Mouse (Mus musculus): ENCODE measurements around the gene Mlxipl. TPM values are rescaled to one million over a fixed set of nuclear protein-coding genes. Genes with fewer than 3 reads are reported as not detected.

Gene Mlxipl
- polyA plus RNA-seq, 1 experiment from 2014 or later = 1.4 TPM

- no peak overlapping the region for H3K9ac ChIP-seq
- no peaks in the 10 kb centered on the region for H3K36me3 ChIP-seq
- H3K27ac ChIP-seq = no peak overlapping the region
- no peak overlapping the region for H3K4me3 ChIP-seq
- WGBS = 9% methylated on average over 6 of the region's 6 CpGs
- H3K4me1 ChIP-seq (replicated peaks) = peaks cover 7% of the 10 kb centered on the region; the same call in 1 of the 2 replicates
- H3K27me3 ChIP-seq = peaks cover 20% of the 10 kb centered on the region
- H3K9me3 ChIP-seq (replicated peaks) = no peaks in the 10 kb centered on the region
- H3K4me2 ChIP-seq = no peak overlapping the region
- peak; percentile 59; the same call in 1 of the 2 replicates for ATAC-seq (replicated peaks; ENCODE audit: insufficient number of reproducible peaks, insufficient read depth, low FRiP score, low read depth)
These were observed 28.9 kb downstream of the Mlxipl start for GRCm38 (mm10) chr5:135118589-135119081.

GRCm38 (mm10) chr5:135120753-135121152 is 31.1 kb downstream of the Mlxipl start:
- 58% methylated on average over 4 of the region's 4 CpGs for WGBS

DNA sequence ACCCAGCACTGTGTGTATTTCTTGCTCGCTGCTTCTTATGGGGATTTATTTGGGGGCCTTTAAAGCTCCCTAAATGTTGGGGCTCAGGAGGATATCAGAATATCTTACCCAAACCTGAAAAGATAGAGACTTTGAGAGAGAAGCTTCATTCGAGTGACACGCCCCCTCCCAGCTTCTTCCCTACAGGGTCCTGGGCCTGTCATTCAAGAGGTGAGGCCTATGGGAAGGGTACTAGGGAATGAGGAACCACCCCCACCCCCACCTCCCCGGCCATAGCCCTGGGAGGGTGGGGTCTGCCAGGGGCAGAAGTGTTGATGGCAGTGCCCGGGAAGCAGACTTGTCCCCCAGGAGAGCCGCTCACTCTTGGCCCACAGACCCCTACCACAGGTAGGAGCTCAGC is 36.4 kb downstream of the Mlxipl start:
- H3K4me1 ChIP-seq (replicated peaks) = no peaks in the 10 kb centered on the region
- no peaks in the 10 kb centered on the region for H3K36me3 ChIP-seq
- no peak overlapping the region for H3K27ac ChIP-seq
- WGBS = 54% methylated on average over 6 of the region's 6 CpGs
- no peaks in the 10 kb centered on the region for H3K9me3 ChIP-seq (replicated peaks)
- no peak for ATAC-seq (replicated peaks; ENCODE audit: insufficient number of reproducible peaks, insufficient read depth, low FRiP score, low read depth)
- peaks cover 28% of the 10 kb centered on the region for H3K27me3 ChIP-seq
- H3K4me2 ChIP-seq = no peak overlapping the region
- no peak overlapping the region for H3K4me3 ChIP-seq
- H3K9ac ChIP-seq = no peak overlapping the region

More at GRCm38 (mm10) chr5:135120753-135121152, 31.1 kb downstream of the Mlxipl start:
- Histone ChIP-seq H3K4me1 (replicated peaks) (peaks cover 7% of the 10 kb centered on the region; the same call in 1 of the 2 replicates), H3K4me3 (no peak overlapping the region), H3K27me3 (peaks cover 23% of the 10 kb centered on the region), H3K36me3 (no peaks in the 10 kb centered on the region), H3K27ac (no peak overlapping the region), H3K9me3 (replicated peaks) (no peaks in the 10 kb centered on the region), H3K4me2 (no peak overlapping the region), H3K9ac (no peak overlapping the region)
- no peak for ATAC-seq (replicated peaks; ENCODE audit: insufficient number of reproducible peaks, insufficient read depth, low FRiP score, low read depth)

DNA sequence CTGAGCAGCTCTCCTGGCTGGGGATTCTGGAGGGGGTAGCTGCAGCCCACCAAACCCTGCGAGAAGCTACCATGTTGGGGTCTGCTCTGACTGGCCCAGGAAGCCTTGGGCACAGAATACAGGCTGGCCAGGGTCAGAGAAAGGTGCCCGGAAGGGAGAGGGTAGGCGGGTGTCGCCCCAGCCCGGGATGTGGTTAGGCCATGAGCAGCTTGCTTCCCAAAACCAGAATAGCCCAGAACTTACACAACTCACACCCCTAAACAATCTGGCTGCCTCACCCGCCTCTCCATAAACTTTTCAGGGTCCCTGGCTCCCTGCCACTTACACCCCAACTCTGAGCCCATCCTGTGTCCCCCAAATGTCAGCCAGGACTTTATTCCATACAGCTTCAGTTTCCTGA is 38.0 kb downstream of the Mlxipl start:
- H3K4me1 ChIP-seq (replicated peaks) = no peaks in the 10 kb centered on the region
- peaks cover 28% of the 10 kb centered on the region for H3K27me3 ChIP-seq
- no peak overlapping the region for H3K4me3 ChIP-seq
- H3K9me3 ChIP-seq (replicated peaks) = no peaks in the 10 kb centered on the region
- WGBS = 68% methylated on average over 6 of the region's 6 CpGs
- no peak overlapping the region for H3K4me2 ChIP-seq
- no peaks in the 10 kb centered on the region for H3K36me3 ChIP-seq
- H3K27ac ChIP-seq = no peak overlapping the region
- 0 out of 2 replicates have a peak, but pooled peaks have one; percentile 31 for ATAC-seq (replicated peaks; ENCODE audit: insufficient number of reproducible peaks, insufficient read depth, low FRiP score, low read depth)
- H3K9ac ChIP-seq = no peak overlapping the region

DNA sequence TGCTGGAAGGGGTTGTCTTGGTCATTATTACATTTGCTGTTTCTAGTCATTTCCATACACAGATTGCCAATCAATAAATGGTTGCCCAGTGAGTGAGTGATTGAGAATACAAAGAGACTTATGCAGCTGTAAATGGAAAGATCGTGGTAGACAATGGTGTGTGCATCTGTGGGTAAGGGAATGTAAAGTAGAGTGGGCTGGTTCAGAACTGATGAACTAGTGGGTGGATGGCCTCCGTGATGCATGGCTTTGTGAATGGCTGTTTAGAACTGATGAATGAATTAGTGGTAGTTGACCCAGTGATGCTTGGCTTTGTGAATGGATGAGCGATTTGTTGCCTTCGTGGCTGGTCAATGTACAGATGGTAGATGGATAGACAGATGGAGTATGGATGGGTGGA is 40.1 kb downstream of the Mlxipl start:
- WGBS = 81% methylated on average over 4 of the region's 4 CpGs
- no peaks in the 10 kb centered on the region for H3K9me3 ChIP-seq (replicated peaks)
- peaks cover 12% of the 10 kb centered on the region for H3K4me1 ChIP-seq (replicated peaks)
- H3K4me2 ChIP-seq = no peak overlapping the region
- H3K27me3 ChIP-seq = peaks cover 48% of the 10 kb centered on the region
- H3K4me3 ChIP-seq = no peak overlapping the region
- no peaks in the 10 kb centered on the region for H3K36me3 ChIP-seq
- ATAC-seq (replicated peaks; ENCODE audit: insufficient number of reproducible peaks, insufficient read depth, low FRiP score, low read depth) = no peak
- H3K9ac ChIP-seq = no peak overlapping the region
- H3K27ac ChIP-seq = no peak overlapping the region

DNA sequence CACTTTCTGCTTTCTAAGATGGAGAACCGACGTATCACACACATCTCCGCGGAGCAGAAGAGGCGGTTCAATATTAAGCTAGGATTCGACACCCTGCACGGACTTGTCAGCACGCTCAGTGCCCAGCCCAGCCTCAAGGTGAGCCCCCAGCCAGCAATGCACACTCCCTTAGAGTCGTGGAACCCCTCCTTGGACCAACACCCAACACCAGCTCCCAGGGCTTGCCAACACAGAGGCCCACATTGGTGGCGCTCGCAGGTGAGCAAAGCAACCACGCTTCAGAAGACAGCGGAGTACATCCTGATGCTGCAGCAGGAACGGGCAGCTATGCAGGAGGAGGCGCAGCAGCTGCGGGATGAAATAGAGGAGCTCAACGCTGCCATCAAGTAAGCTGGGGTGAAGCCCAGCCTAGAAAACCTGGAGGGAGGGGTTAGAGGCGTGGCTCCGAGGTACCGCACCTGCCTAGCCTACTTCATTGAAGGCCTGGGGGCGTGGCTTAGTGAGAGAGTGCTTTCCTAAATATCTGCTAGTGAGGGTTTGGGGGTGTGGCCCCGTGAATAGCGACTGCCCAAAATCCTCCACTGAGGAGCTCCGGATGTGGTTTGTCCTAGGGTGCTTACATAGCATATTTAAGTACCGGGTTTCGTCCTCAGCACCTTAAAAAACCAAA is 44.2 kb downstream of the Mlxipl start:
- no peak overlapping the region for H3K9ac ChIP-seq
- H3K27ac ChIP-seq = no peak overlapping the region
- peaks cover 12% of the 10 kb centered on the region for H3K4me1 ChIP-seq (replicated peaks)
- peak overlapping the region; percentile 53 for H3K4me2 ChIP-seq
- H3K9me3 ChIP-seq (replicated peaks) = no peaks in the 10 kb centered on the region
- peaks cover 57% of the 10 kb centered on the region for H3K27me3 ChIP-seq
- peak overlapping the region; percentile 28 for H3K4me3 ChIP-seq
- H3K36me3 ChIP-seq = no peaks in the 10 kb centered on the region
- ATAC-seq (replicated peaks; ENCODE audit: insufficient number of reproducible peaks, insufficient read depth, low FRiP score, low read depth) = peak; percentile 57
- WGBS = 5% methylated on average over 26 of the region's 26 CpGs

DNA sequence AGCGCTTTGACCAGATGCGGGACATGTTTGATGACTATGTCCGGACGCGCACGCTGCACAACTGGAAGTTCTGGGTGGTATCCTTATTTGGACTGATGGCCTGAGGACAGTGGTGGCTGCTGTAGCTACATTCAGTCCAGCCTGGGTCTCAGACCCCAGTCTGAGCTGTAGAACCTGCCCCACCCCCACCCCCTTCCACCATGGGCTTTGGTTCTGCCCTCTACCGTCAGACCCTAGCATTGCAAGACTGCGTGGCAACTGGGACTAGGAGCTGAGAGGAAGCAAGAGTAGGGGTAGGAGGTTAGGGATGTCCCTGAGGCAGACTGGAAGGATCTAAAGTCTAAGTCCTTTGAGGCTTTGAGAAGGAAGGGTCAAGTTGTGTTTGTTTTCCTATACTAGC is 44.8 kb downstream of the Mlxipl start:
- Histone ChIP-seq H3K27ac (no peak overlapping the region), H3K4me2 (peak overlapping the region; percentile 53), H3K36me3 (no peaks in the 10 kb centered on the region), H3K9me3 (replicated peaks) (no peaks in the 10 kb centered on the region), H3K27me3 (peaks cover 53% of the 10 kb centered on the region), H3K4me1 (replicated peaks) (peaks cover 12% of the 10 kb centered on the region), H3K9ac (no peak overlapping the region), H3K4me3 (peak overlapping the region; percentile 28)
- ATAC-seq (replicated peaks; ENCODE audit: insufficient number of reproducible peaks, insufficient read depth, low FRiP score, low read depth) = no peak
- 2% methylated on average over 8 of the region's 8 CpGs for WGBS

DNA sequence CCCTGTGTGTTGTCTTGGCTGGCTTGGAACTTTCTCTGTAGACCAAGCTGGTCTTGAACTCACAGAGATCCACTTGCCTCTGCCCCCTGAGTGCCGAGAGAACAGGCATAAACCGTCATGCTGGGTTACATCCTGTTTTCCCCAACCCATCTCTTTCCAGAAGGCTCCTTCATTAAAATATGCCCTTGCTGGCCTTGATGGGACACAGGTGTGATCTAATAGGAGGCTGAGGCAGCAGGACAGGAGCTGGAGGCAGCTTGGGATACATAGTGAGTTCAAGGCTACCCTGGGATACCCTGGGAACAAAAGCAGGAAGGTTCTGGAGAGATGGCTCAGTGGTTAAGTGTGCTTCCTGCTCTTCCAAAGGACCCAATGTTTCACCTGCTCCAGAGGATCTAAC is 50.2 kb downstream of the Mlxipl start:
- H3K4me3 ChIP-seq = no peak overlapping the region
- no peak overlapping the region for H3K27ac ChIP-seq
- WGBS = 69% methylated on average over 2 of the region's 2 CpGs
- H3K9ac ChIP-seq = no peak overlapping the region
- H3K4me1 ChIP-seq (replicated peaks) = no peaks in the 10 kb centered on the region
- peaks cover 12% of the 10 kb centered on the region for H3K27me3 ChIP-seq
- H3K36me3 ChIP-seq = no peaks in the 10 kb centered on the region
- H3K9me3 ChIP-seq (replicated peaks) = no peaks in the 10 kb centered on the region
- ATAC-seq (replicated peaks; ENCODE audit: insufficient number of reproducible peaks, insufficient read depth, low FRiP score, low read depth) = no peak
- H3K4me2 ChIP-seq = no peak overlapping the region

DNA sequence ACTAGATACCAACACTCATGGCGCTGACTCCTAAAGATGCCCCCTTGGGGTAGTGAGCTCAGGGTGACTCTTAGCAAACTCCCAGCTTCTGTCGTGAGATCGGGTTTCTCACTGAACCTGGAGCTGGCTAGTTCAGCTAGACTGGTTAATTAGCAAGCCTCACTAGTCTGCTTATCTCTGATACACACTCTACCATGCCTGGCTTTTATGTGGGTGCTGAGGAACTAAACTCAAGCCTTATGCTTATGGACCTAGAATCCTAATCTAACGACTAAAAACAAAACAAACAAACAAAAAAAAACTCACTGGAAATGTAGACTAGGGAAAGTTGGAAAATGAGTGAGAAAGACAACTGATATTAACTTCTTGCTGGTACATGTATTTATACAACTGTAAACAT is 54.8 kb downstream of the Mlxipl start:
- H3K27ac ChIP-seq = no peak overlapping the region
- no peaks in the 10 kb centered on the region for H3K27me3 ChIP-seq
- no peaks in the 10 kb centered on the region for H3K9me3 ChIP-seq (replicated peaks)
- no peak for ATAC-seq (replicated peaks; ENCODE audit: insufficient number of reproducible peaks, insufficient read depth, low FRiP score, low read depth)
- peaks cover 10% of the 10 kb centered on the region for H3K4me1 ChIP-seq (replicated peaks)
- no peak overlapping the region for H3K4me2 ChIP-seq
- H3K9ac ChIP-seq = no peak overlapping the region
- H3K36me3 ChIP-seq = no peaks in the 10 kb centered on the region
- H3K4me3 ChIP-seq = no peak overlapping the region
- 55% methylated on average over 4 of the region's 4 CpGs for WGBS

GRCm38 (mm10) chr5:135145532-135145931 is 55.8 kb downstream of the Mlxipl start:
- H3K4me2 ChIP-seq = no peak overlapping the region
- H3K36me3 ChIP-seq = no peaks in the 10 kb centered on the region
- 56% methylated on average over 3 of the region's 3 CpGs for WGBS

DNA sequence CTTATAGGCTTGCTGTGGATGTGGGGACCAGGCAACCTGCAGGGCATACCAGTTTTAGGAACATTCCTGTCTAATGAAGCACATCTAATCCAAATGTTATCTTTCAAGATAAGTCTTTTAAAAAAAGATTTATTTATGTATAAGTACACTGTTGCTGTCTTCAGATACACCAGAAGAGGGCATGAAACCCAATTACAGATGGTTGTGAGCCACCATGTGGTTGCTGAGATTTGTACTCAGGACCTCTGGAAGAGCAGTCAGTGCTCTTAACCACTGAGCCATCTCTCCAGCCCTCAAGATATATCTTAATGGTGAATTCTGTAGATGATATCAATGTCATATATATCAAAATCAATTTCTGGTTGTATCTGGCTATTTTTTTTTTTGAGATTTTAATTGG is 56.3 kb downstream of the Mlxipl start:
- Histone ChIP-seq H3K4me3 (no peak overlapping the region), H3K9me3 (replicated peaks) (no peaks in the 10 kb centered on the region), H3K36me3 (no peaks in the 10 kb centered on the region), H3K4me1 (replicated peaks) (peaks cover 19% of the 10 kb centered on the region), H3K9ac (no peak overlapping the region), H3K27ac (no peak overlapping the region), H3K27me3 (no peaks in the 10 kb centered on the region), H3K4me2 (no peak overlapping the region)
- ATAC-seq (replicated peaks; ENCODE audit: insufficient number of reproducible peaks, insufficient read depth, low FRiP score, low read depth) = no peak

More at GRCm38 (mm10) chr5:135145532-135145931, 55.8 kb downstream of the Mlxipl start:
- no peak overlapping the region for H3K27ac ChIP-seq
- peaks cover 15% of the 10 kb centered on the region for H3K4me1 ChIP-seq (replicated peaks)
- no peaks in the 10 kb centered on the region for H3K9me3 ChIP-seq (replicated peaks)
- no peak overlapping the region for H3K4me3 ChIP-seq
- no peak for ATAC-seq (replicated peaks; ENCODE audit: insufficient number of reproducible peaks, insufficient read depth, low FRiP score, low read depth)
- no peak overlapping the region for H3K9ac ChIP-seq
- no peaks in the 10 kb centered on the region for H3K27me3 ChIP-seq

DNA sequence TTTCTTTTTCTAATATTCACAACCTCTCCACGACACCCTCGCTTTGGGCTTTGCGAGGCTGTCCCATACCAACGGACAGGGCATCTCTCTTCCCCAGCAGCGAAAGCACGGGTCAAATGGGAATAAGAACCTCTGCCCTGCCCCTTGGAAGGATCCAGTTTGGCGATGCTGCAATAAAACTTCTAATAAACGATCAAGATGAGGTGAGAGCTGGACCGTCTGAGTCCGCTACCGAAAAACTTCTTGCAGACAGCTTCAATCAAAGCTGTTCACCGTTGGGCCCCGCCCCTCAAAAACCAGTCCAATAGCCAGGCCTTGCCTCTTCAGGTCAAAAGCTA is 59.0 kb downstream of the Mlxipl start:
- H3K4me1 ChIP-seq (replicated peaks) = peaks cover 20% of the 10 kb centered on the region
- H3K27me3 ChIP-seq = no peaks in the 10 kb centered on the region
- H3K9ac ChIP-seq = peak overlapping the region; percentile 46
- under 1% methylated on average over 13 of the region's 13 CpGs for WGBS
- H3K27ac ChIP-seq = peak overlapping the region; percentile 96
- H3K4me3 ChIP-seq = peak overlapping the region; percentile 82
- peak overlapping the region; percentile 67 for H3K4me2 ChIP-seq
- peaks cover 7% of the 10 kb centered on the region; the same call in 1 of the 2 replicates for H3K36me3 ChIP-seq
- ATAC-seq (replicated peaks; ENCODE audit: insufficient number of reproducible peaks, insufficient read depth, low FRiP score, low read depth) = no peak
- no peaks in the 10 kb centered on the region for H3K9me3 ChIP-seq (replicated peaks)

Data from heart, embryonic 15.5 days (tissue).